Mouse (Mus musculus) brain, adult 10 weeks (tissue): Measurements from ENCODE around the gene Kdm4b. TPM values are rescaled to one million over a fixed set of nuclear protein-coding genes. Genes with fewer than 3 reads are reported as not detected.

ENCODE experiments used
- polyA plus RNA-seq: library from polyadenylated mRNA; stranded (reverse); fragments of 350-450 nt; fragmentation: Illumina TruSeq; extraction: RNeasy Lipid Tissue Mini Kit (QIAGEN cat#74804); gene quantifications from one replicate; pipeline ENCODE4 v1.2.3, GENCODE M21; 2015; ENCODE audit warnings: low read depth, low replicate concordance

Gene Kdm4b
- 39.1 TPM for polyA plus RNA-seq

DNA sequence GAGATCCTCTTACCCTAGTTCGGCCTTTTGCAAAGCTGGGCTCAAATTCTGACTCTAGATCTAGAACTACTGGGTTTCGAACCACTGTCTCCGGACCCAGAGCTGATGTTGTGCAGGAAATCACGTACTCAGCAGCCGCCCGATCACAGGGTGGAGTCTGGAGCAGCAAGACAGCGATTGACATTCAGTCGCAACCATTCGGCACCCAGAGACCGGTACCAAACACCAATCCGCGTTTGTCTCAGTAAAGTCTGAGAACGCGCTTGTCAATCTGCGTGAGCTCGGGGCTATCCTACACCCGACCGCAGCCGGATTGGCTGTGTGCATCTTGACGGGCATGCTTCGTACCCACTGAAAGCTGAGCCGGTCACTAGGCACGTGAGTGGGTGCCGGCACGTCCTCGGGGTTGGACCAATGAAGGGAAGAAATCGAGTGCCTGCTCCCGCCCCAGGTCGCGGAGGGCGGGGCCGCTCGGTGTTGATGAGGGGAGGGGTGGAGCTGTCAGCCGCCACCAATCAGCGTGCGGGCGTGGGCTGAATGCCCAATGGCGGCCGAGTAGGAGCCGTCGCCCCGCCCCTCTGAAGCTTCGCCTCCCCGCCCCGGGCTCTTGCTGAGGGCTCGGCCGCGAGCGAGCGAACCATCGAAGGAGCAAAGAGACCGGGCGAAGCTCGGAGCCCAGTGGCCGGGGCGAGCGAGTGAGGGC lies at the start of gene Kdm4b:
Gene Kdm4b (plus strand): TSS at position 613 of the 703 bp plus-strand sequence.

DNA sequence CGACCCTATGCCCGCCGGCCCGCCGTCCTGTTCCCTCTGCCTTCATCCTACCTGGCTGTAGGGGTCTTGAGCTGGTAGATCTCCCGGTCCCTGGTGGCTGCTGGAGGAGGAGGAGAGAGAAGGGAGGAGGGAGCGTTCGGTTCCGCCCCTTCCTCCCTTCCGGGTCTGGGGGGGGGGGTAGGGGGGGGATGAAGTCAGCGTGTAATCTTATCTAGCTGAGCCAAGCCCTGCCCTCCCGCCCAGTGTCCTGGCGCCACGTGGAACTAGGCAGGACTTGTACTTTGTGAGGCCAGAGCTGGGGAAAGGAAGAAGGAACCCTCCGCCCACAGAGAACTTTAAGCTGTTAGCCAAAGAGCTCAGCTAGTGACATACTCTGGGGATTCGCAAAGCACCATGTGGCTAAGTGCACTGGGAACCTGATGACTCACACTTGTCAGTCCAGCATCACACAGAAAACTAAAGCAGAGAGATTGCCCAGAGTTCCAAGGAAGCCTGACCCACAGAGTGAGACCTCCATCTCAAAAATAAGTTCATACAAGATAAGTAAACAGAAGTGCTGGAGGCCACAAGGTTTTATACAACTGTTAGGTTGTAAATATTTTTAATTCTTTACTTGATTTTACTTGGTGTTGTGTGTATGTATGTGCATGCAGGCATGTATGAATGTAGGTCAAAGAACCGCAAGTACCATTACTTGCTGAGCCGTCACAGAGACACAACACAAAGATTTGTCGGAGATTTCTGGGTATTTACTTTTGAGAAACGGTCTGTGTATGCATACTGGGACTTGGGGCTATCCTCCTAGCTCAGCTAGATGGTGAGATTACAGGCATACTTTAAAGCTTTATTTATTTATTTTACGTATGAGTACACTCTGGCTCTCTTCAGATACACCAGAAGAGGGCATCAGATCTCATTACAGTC lies 49.0 kb upstream of the Kdm4b start, which contains the start of gene Ticam1:
Gene Ticam1 (minus strand): TSS at position 144 of the 924 bp plus-strand sequence.

DNA sequence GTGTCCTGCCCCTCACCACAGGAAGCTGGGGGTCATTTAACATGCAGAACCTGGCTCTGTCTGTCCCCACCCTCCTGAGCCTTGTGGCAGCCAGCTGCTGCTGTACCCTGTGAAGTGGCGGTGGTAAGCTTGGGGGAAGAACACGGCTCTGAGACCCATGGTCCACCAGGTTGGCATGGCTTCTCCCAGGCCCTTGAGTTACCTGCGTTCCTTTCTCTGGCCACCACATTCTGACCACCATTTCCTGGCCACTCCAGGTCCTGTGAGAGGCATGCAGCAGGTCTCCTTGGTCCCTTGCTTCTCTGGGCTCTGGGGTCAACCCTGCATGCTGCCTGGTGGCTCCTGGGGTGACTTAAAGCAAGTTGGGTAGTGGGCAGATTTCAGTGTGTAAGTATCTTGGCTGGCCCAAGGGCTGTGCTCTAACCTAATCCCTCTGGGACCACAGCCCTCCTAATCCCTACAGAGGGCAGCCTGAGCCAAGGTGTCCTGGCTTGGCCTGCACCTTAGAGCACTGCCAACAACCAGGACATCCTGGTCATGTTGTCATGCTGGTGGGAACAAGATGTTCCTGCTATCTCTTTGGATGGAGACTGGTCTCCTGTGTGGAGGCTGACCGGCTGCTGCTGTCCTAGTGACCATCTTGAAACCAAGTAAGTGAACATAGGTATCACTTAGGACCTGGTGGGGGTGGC lies 33.2 kb upstream of the Kdm4b start, which contains the start of gene Plin3:
Gene Plin3 (minus strand): TSS at position 343 of the 692 bp plus-strand sequence.

DNA sequence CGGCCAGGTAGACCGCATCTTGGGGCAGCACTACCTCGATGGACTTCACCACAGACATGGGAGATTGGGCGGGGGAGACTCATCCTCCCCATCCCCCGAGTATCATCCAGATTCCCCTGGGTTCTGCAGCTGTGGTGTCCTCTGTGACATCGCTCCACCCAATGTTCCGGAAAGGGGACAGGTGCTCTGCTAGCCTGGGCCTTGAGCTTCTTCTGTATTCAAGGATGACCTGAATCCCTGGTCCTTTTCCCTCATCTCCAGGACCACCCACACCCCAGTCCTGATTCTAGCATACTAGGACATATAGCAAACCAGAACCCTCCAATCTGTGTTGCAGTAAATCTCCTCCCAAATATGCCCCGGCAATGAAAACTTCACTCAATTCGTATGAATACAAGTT lies 25.7 kb upstream of the Kdm4b start, which contains the start of gene Arrdc5:
Gene Arrdc5 (minus strand): TSS at position 101 of the 400 bp plus-strand sequence.

DNA sequence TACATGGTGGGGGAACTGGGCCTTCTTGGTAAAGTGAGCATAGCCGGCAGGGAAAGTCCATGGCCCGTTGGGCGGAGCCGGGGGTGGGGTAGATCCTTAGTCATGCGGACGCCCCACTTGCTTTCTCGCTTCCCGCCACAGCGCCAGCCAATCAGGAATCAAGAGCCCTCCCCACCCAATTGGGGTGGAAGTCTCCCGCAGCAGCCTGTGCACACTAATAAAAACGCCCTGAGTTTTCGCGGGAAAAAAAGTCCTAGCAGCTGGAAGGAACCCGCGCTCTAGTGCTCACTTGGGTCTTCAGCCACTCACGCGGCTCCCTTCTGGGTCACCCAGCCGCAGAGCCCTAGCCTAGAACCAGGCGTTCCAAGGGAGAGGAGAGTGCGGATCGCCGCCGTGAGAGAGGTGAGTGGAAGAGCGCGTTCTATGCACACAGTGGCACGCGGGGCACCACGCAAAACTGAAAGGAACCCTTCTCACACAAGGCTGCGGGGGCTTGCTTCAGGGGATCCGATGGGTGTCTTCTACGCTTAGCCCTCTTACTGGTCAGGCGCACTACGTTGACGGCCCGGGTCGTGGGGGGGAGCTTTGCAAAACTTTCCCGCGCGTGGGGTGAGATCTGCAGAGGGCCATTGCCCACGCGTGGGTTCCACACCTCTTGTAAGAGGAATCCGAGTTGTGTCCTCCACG lies 22.6 kb upstream of the Kdm4b start, which contains the start of gene Uhrf1:
Gene Uhrf1 (plus strand): TSS at position 162 of the 687 bp plus-strand sequence.

Other genes with a start within 250 kb of the Kdm4b start
- gene Hdgfl2, start 246.4 kb upstream of the Kdm4b start, polyA plus RNA-seq: 82.6 TPM
- 1.1 TPM for gene Plin4, start 216.3 kb upstream of the Kdm4b start, polyA plus RNA-seq
- gene Plin5, start 208.5 kb upstream of the Kdm4b start, polyA plus RNA-seq: 0.67 TPM
- 2.5 TPM for gene Lrg1, start 204.1 kb upstream of the Kdm4b start, polyA plus RNA-seq
- 52.6 TPM for gene Sema6b, start 185.7 kb upstream of the Kdm4b start, polyA plus RNA-seq
- 9.1 TPM for gene Tnfaip8l1, start 163.6 kb upstream of the Kdm4b start, polyA plus RNA-seq
- gene Mydgf, start 142.1 kb upstream of the Kdm4b start, polyA plus RNA-seq: 53.9 TPM
- 44.0 TPM for gene Dpp9, start 107.2 kb upstream of the Kdm4b start, polyA plus RNA-seq
- gene Fem1a, start 69.3 kb upstream of the Kdm4b start, polyA plus RNA-seq: 19.5 TPM
- gene Ticam1, start 49.3 kb upstream of the Kdm4b start, polyA plus RNA-seq: 4.0 TPM
- gene Plin3, start 33.2 kb upstream of the Kdm4b start, polyA plus RNA-seq: 16.0 TPM
- not detected for gene Arrdc5, start 25.8 kb upstream of the Kdm4b start, polyA plus RNA-seq
- 1.2 TPM for gene Uhrf1, start 22.7 kb upstream of the Kdm4b start, polyA plus RNA-seq
- gene Ptprs, start 150.4 kb downstream of the Kdm4b start, polyA plus RNA-seq: 220 TPM
- not detected for gene Znrf4, start 186.4 kb downstream of the Kdm4b start, polyA plus RNA-seq
- 3.2 TPM for gene Gm20219, start 228.3 kb downstream of the Kdm4b start, polyA plus RNA-seq